Mouse (Mus musculus): ENCODE data around the gene Cybrd1. TPM values are rescaled to one million over a fixed set of nuclear protein-coding genes. Genes with fewer than 3 reads are reported as not detected.

The Cybrd1 gene
- total RNA-seq, 2 experiments from 2014 or later, result 1.9 to 3.1 TPM

- no peak for DNase-seq (ENCODE audit: low spot score in 2 of 2)
Observed at GRCm38 (mm10) chr2:71167211-71167610, 49.5 kb downstream of the Cybrd1 start.

- DNase-seq (ENCODE audit: low spot score in 2 of 2), result no peak
Observed at GRCm38 (mm10) chr2:71168461-71169021, 50.8 kb downstream of the Cybrd1 start.

- no peak for DNase-seq (ENCODE audit: low spot score in 2 of 2)
Observed at GRCm38 (mm10) chr2:71173031-71173430, 55.3 kb downstream of the Cybrd1 start.

- no peak for DNase-seq (ENCODE audit: low spot score in 2 of 2)
Observed at GRCm38 (mm10) chr2:71176329-71177249, 58.9 kb downstream of the Cybrd1 start.

GRCm38 (mm10) chr2:71177250-71177615, 59.5 kb downstream of the Cybrd1 start:
- no peak for DNase-seq (ENCODE audit: low spot score in 2 of 2)

- DNase-seq (ENCODE audit: low spot score in 2 of 2), result no peak
Observed at GRCm38 (mm10) chr2:71177760-71178159, 60.0 kb downstream of the Cybrd1 start.

GRCm38 (mm10) chr2:71179716-71180115, 62.0 kb downstream of the Cybrd1 start:
- DNase-seq (ENCODE audit: low spot score in 2 of 2), result no peak

GRCm38 (mm10) chr2:71180566-71181217, 63.0 kb downstream of the Cybrd1 start:
- no peak for DNase-seq (ENCODE audit: low spot score in 2 of 2)

GRCm38 (mm10) chr2:71187950-71188349, 70.2 kb downstream of the Cybrd1 start:
- no peak for DNase-seq (ENCODE audit: low spot score in 2 of 2)

GRCm38 (mm10) chr2:71188861-71189260, 71.1 kb downstream of the Cybrd1 start:
- no peak for DNase-seq (ENCODE audit: low spot score in 2 of 2)

GRCm38 (mm10) chr2:71191391-71192194, 73.9 kb downstream of the Cybrd1 start:
- DNase-seq (ENCODE audit: low spot score in 2 of 2), result no peak

GRCm38 (mm10) chr2:71192195-71192807, 74.6 kb downstream of the Cybrd1 start:
- DNase-seq (ENCODE audit: low spot score in 2 of 2), result no peak

Other genes starting within 250 kb of the Cybrd1 start
- gene Dcaf17, start 62.6 kb upstream of the Cybrd1 start, total RNA-seq (2021), result 10 to 100 TPM; 10.8 to 12.7 TPM
- gene Mettl8, start 62.3 kb upstream of the Cybrd1 start, total RNA-seq (2021), result 10 to 100 TPM; 11.0 to 14.1 TPM
- 100 to 1,000 TPM; 123 to 131 TPM for gene Dync1i2, start 93.8 kb downstream of the Cybrd1 start, total RNA-seq (2021)
- gene Slc25a12, start 249.8 kb downstream of the Cybrd1 start, total RNA-seq (2021), result 100 to 1,000 TPM; 150 to 164 TPM